Mouse (Mus musculus) 3134 (cell line): ENCODE results near the gene Trex1.

Experiments
- DNase-seq: peaks from one replicate; pipeline ENCODE4 v3.0.0-alpha.2; 2011; ENCODE audit warnings: low spot score; ENCODE audit not compliant: insufficient read length; ENCODE audit errors: extremely low read depth

Gene Trex1

DNA sequence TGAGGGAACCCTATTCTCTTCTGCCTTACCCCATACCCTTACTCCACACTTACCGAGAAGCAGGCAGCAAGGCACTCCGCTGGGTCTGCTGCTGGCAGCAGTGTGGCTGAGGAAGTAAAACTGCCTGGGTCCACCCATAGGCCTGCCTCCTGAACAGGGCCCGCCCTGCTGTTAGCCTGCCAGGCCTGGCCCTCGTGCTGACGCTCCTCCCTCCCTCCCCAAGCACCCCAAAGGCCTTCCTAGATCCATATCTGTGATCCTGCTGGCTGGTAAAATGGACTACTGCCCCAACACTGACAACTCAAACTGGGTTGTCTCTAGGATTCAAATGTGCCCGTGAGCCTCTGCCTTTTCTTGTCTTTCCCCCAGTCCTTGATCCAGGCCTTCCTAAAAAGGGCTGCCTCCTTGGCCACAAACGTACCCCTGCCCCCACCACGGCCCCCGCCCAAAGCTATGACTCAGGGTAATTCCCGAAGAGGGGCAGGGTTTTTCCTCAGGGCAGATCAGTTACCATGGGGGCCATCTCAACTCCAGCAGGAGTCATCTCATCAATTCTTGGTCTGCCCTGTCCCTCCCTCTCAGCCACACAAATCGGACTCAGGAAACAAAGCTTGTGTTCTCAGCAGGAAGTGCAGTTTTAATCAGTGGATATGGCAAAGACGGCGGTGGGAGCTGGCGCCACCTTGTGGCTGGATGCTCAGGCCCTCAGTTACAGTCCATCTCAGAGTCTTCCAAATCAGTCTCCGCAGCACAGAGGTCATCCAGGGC is at the start of gene Trex1:
Gene Trex1 (minus strand): TSS at position 599 of the 768 bp plus-strand sequence.
- DNase-seq: peak; percentile 87

GRCm38 (mm10) chr9:109107341-109107740 is 47.8 kb upstream of the Trex1 start:
- no peak for DNase-seq

- no peak for DNase-seq
Observed at GRCm38 (mm10) chr9:109105648-109106047, 46.1 kb upstream of the Trex1 start.

- DNase-seq: no peak
Observed at GRCm38 (mm10) chr9:109105011-109105410, 45.5 kb upstream of the Trex1 start.

DNA sequence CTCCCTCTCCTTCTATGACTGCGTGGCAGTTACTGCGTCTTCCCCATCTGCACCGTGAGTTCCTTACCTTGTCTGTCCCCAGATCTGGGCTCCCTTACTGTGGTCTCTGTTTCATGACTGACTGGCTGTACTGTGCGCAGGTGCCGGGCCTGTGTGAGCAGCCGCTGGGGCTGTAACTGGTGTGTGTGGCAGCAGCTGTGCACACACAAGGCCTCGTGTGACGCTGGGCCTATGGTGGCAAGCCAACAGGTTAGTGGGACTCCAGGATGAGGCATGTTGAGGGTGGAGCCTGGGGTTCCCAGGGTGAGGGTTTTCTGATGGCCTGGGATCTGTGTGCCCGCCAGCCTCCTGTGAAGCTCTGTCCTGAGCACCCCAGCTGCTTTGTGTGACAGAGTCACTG is 44.5 kb upstream of the Trex1 start:
- no peak for DNase-seq

DNA sequence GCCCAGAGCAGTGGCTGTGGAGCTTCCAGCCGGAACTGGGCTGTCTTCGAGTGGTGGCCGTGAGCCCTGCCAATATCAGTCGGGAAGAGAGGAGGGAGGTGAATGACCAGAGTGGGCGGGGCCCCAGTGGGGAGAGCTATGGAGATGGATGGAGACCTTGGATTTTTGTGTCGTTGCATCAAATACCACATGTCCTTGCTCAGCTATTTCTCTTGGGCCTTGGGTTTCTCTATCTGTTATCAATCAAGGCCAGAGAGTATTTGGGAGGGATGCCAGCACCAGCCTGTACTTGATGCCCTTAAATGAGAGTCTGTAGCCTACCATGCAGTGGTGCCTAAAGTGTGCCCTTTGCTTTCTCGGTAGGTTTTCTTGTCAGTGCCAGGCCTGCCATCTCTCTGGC is 43.7 kb upstream of the Trex1 start:
- no peak for DNase-seq

GRCm38 (mm10) chr9:109102541-109102940 is 43.0 kb upstream of the Trex1 start:
- no peak for DNase-seq

DNA sequence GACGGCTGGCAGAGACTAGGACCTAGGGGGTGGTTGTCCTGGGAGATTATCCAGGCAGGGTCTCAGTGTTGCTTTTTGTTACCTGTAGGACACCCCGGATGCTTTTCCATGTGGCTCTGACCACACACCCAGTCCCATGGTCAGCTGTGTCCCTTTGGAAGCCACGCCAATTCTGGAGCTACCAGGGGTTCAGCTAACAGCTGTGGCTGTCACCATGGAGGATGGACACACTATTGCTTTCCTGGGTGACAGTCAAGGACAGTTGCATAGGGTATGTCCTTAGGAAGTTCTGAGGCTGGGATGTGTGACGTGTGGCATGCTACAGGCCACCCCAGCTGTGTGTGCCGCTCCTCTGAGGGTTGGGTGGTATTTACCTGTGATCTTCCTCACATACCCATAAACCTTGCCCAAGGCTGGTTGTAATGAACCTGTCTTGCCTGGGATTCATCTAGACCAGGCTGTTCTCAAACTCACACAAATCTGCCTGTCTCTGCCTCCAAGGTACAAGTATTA is 42.5 kb upstream of the Trex1 start:
- DNase-seq: no peak

GRCm38 (mm10) chr9:109100307-109100928 is 40.9 kb upstream of the Trex1 start:
- no peak for DNase-seq

DNA sequence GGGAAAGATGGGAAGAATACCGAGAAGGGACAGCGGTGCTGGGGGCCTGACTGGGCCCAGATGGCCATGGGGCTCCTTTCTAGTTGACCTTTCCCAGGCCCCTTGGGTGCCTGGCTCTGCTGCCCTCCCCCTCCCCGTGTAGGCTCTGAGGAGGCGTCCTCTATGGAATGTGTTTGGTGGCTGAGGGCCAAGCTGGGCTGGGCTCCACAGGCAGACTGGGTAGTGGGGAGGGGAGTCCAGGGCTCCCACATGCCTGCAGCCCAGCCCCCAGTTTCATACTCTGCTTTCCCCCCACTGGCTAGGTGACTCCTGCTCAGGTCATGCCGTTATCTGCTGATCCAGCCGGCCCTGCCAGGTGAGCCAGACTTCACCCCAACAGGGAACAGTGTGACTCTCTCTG is 39.4 kb upstream of the Trex1 start:
- no peak for DNase-seq

- DNase-seq: no peak
Observed at GRCm38 (mm10) chr9:109098366-109098765, 38.8 kb upstream of the Trex1 start.

- DNase-seq: no peak
Observed at GRCm38 (mm10) chr9:109097831-109098230, 38.3 kb upstream of the Trex1 start.

- DNase-seq: no peak
Observed at GRCm38 (mm10) chr9:109097291-109097690, 37.8 kb upstream of the Trex1 start.

GRCm38 (mm10) chr9:109096856-109097255 is 37.3 kb upstream of the Trex1 start:
- no peak for DNase-seq

GRCm38 (mm10) chr9:109096251-109096661 is 36.7 kb upstream of the Trex1 start:
- no peak for DNase-seq

DNA sequence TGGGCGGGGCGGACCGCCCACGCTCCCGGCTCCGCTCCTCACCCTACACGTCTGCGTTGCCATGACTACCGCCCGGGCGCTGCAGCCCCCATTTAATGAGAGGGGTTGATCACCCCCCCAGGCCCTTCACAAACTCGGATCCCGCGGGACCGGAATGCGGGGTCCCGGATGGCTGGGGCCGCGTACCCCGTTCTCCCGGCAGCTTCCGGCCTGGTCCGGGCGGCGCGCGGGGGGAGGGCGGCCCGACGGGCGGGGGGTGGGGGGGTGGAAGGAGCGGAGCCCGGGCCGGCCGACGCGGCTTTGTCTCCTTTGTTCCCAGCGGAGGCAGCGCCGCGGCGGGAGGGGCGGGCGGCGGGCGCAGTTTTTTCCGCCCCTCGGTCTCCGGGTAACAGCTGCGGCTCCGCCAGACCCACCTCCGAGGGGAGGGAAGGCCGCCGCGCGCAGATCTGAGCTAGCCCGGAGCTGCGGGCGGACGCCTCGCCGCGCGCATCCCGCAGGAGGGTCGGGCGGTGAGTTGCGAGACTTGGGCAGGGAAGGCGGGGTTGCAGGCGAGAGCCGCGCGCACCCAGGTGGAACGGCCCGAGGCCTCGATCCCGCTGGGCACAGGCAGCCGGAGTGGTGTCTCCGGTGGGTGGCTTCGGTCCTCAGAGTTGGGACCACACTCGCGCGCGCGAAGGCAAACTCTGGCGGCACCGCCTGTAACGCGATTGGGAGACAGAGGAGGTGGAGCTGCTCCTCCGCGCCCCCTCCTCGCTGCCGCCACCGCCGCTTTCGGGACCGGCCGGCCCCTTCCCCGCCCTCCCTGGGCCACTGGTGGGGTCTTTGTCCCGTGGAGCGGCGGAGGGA is 35.8 kb upstream of the Trex1 start, which contains the start of gene Plxnb1:
Gene Plxnb1 (plus strand): TSS at position 253 of the 846 bp plus-strand sequence.
- DNase-seq: no peak

DNA sequence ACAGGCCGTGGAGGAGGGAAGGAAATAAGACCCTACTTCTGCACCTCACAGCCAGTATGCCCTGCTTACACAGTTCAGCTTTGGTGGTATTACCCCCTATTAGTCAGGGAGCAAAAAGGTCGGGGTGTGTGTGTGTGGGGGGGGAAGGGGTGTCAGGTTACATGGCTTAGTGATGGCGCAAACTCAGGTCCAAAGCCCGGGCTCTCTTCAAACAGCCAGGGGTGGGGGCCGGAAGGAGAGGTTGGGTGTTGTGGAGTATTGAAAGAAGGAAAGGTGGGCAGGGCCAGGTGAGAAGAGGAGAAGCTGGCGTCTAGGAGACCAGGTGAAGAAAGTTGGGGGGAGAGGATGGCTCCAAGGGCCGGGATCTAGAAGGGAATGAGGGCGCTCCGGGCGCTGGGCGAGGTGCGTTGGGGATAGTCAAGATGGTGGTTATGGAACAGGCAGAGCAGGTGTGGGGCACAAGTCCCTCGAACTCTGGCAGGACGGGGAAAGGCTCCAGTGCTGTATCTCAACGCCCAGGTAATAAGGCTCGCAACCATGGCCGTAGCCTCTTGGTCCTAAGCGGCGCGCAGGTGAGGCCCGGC is 35.1 kb upstream of the Trex1 start:
- no peak for DNase-seq

- DNase-seq: no peak
Observed at GRCm38 (mm10) chr9:109093786-109094552, 34.4 kb upstream of the Trex1 start.

- DNase-seq: no peak
Observed at GRCm38 (mm10) chr9:109092799-109093198, 33.3 kb upstream of the Trex1 start.

GRCm38 (mm10) chr9:109091802-109092201 is 32.3 kb upstream of the Trex1 start:
- DNase-seq: no peak
